Mouse (Mus musculus): ENCODE data around the gene Fkbp6. TPM values are rescaled to one million over a fixed set of nuclear protein-coding genes. Genes with fewer than 3 reads are reported as not detected.

Fkbp6 gene
- polyA plus RNA-seq, 1 experiment from 2014 or later, result not detected

GRCm38 (mm10) chr5:135368312-135368711 lies 18.5 kb upstream of the Fkbp6 start:
- no peak overlapping the region for H3K9ac ChIP-seq
- no peak overlapping the region for H3K4me3 ChIP-seq (ENCODE audit: low read depth, low read length)
- H3K4me2 ChIP-seq, result no peak overlapping the region
- no peak for TF ChIP-seq CTCF (IDR thresholded peaks at IDR 0.05; ENCODE audit: low read depth)
- H3K4me1 ChIP-seq (ENCODE audit: insufficient read depth), result 0 out of 2 replicates have a peak, but pooled peaks cover 5% of the 10 kb centered on the region
- ATAC-seq (ENCODE audit: insufficient read depth), result no peak
- no peak overlapping the region for H3K27ac ChIP-seq (ENCODE audit: low read depth)
- no peak for DNase-seq
- peaks cover 19% of the 10 kb centered on the region for H3K36me3 ChIP-seq (ENCODE audit: insufficient read depth)
- 81% methylated on average over 6 of the region's 6 CpGs for WGBS
- no peaks in the 10 kb centered on the region for H3K9me3 ChIP-seq (ENCODE audit: low read depth, low read length)
- H3K27me3 ChIP-seq (ENCODE audit: insufficient read depth, low read length), result no peaks in the 10 kb centered on the region

- ATAC-seq (ENCODE audit: insufficient read depth) (no peak), DNase-seq (peak; percentile 52)
- Histone ChIP-seq H3K4me3 (ENCODE audit: low read depth, low read length) (no peak overlapping the region), H3K9me3 (ENCODE audit: low read depth, low read length) (no peaks in the 10 kb centered on the region), H3K4me2 (no peak overlapping the region), H3K36me3 (ENCODE audit: insufficient read depth) (peaks cover 15% of the 10 kb centered on the region), H3K27ac (ENCODE audit: low read depth) (no peak overlapping the region), H3K4me1 (ENCODE audit: insufficient read depth) (0 out of 2 replicates have a peak, but pooled peaks cover 5% of the 10 kb centered on the region), H3K27me3 (ENCODE audit: insufficient read depth, low read length) (no peaks in the 10 kb centered on the region), H3K9ac (no peak overlapping the region)
- TF ChIP-seq CTCF (IDR thresholded peaks at IDR 0.05; ENCODE audit: low read depth), result peak; percentile 53
- WGBS, result 51% methylated on average over 6 of the region's 6 CpGs
Observed at GRCm38 (mm10) chr5:135367841-135368240, 18.0 kb upstream of the Fkbp6 start.

DNA sequence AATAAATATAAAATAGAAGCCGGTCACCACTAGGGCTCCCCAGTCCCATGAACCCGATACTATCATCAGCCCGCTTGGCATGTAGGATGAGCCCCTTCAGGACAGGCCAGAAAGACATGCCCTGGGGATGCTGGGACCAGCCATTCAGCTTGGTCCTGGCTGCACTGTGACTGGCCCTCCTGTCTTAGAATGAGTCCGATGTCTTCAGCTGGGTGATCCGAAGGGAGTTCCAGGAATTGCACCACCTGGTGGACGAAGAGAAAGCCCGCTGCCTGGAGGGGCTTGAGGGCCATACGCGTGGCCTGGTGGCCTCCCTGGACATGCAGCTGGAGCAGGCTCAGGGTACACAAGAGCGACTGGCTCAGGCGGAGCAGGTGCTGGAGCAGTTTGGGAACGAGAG lies 13.7 kb upstream of the Fkbp6 start:
- Histone ChIP-seq H3K4me3 (ENCODE audit: low read depth, low read length) (no peak overlapping the region), H3K27ac (ENCODE audit: low read depth) (no peak overlapping the region), H3K9ac (no peak overlapping the region), H3K36me3 (ENCODE audit: insufficient read depth) (no peaks in the 10 kb centered on the region), H3K4me2 (no peak overlapping the region), H3K27me3 (ENCODE audit: insufficient read depth, low read length) (no peaks in the 10 kb centered on the region), H3K4me1 (ENCODE audit: insufficient read depth) (no peaks in the 10 kb centered on the region), H3K9me3 (ENCODE audit: low read depth, low read length) (no peaks in the 10 kb centered on the region)
- peak; percentile 75 for TF ChIP-seq CTCF (IDR thresholded peaks at IDR 0.05; ENCODE audit: low read depth)
- DNase-seq, result peak; percentile 78
- 27% methylated on average over 12 of the region's 12 CpGs for WGBS
- ATAC-seq (ENCODE audit: insufficient read depth), result peak; percentile 54; the same call in 1 of the 2 replicates

DNA sequence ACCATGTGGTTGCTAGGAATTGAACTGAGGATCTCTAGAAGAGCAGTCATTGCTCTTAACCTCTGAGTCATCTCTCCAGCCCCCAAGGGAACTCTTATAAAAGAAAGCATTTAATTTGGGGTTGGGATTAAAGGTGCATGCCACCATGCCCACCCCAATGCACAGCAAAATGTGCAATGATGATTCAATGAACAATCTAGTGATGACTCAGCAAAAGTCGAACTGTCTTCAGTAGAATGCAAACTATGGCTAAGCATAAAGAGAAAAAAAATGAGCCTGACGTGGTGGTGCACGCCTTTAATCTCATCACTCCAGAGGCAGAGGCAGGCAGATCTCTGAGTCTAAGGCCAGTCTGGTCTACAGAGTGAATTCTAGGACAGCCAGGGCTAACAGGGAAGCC lies 12.7 kb upstream of the Fkbp6 start:
- H3K4me2 ChIP-seq, result no peak overlapping the region
- H3K9ac ChIP-seq, result no peak overlapping the region
- H3K36me3 ChIP-seq (ENCODE audit: insufficient read depth), result no peaks in the 10 kb centered on the region
- H3K9me3 ChIP-seq (ENCODE audit: low read depth, low read length), result peaks cover 2% of the 10 kb centered on the region
- no peak overlapping the region for H3K4me3 ChIP-seq (ENCODE audit: low read depth, low read length)
- 85% methylated on average over 3 of the region's 3 CpGs for WGBS
- DNase-seq (no peak), ATAC-seq (ENCODE audit: insufficient read depth) (no peak)
- H3K4me1 ChIP-seq (ENCODE audit: insufficient read depth), result no peaks in the 10 kb centered on the region
- H3K27ac ChIP-seq (ENCODE audit: low read depth), result no peak overlapping the region
- no peak for TF ChIP-seq CTCF (IDR thresholded peaks at IDR 0.05; ENCODE audit: low read depth)
- H3K27me3 ChIP-seq (ENCODE audit: insufficient read depth, low read length), result no peaks in the 10 kb centered on the region

DNA sequence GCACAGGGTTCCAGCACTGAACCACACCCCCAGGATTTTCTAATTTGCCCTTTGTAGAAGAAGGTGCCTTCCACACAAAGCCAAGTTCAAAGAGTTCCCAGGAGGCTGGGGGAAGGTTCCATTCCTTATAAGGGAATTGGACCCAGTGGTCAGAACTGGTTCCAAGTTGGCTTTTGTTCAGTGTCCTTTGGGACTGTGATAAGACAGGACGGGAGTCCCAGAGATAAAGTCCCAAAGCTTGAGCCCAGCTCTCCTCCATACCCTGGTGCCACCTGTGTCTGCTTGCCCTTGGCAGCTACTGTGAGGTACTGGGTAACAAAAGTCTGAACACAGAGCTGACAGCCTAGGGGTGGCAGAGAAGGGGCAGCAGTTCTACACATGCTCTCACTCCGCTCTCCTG lies 9.9 kb upstream of the Fkbp6 start:
- H3K4me3 ChIP-seq (ENCODE audit: low read depth, low read length), result no peak overlapping the region
- DNase-seq (no peak), ATAC-seq (ENCODE audit: insufficient read depth) (no peak)
- no peak overlapping the region for H3K27ac ChIP-seq (ENCODE audit: low read depth)
- no peaks in the 10 kb centered on the region for H3K36me3 ChIP-seq (ENCODE audit: insufficient read depth)
- no peak overlapping the region for H3K4me2 ChIP-seq
- H3K4me1 ChIP-seq (ENCODE audit: insufficient read depth), result no peaks in the 10 kb centered on the region
- 85% methylated on average over 2 of the region's 2 CpGs for WGBS
- peaks cover 4% of the 10 kb centered on the region for H3K9me3 ChIP-seq (ENCODE audit: low read depth, low read length)
- no peaks in the 10 kb centered on the region for H3K27me3 ChIP-seq (ENCODE audit: insufficient read depth, low read length)
- TF ChIP-seq CTCF (IDR thresholded peaks at IDR 0.05; ENCODE audit: low read depth), result no peak
- no peak overlapping the region for H3K9ac ChIP-seq

GRCm38 (mm10) chr5:135357556-135357955 lies 7.7 kb upstream of the Fkbp6 start:
- no peak overlapping the region for H3K27ac ChIP-seq (ENCODE audit: low read depth)
- H3K9ac ChIP-seq, result no peak overlapping the region
- no peaks in the 10 kb centered on the region for H3K27me3 ChIP-seq (ENCODE audit: insufficient read depth, low read length)
- peak; percentile 22 for DNase-seq
- H3K9me3 ChIP-seq (ENCODE audit: low read depth, low read length), result peaks cover 4% of the 10 kb centered on the region
- no peaks in the 10 kb centered on the region for H3K36me3 ChIP-seq (ENCODE audit: insufficient read depth)
- no peak for ATAC-seq (ENCODE audit: insufficient read depth)
- no peak overlapping the region for H3K4me3 ChIP-seq (ENCODE audit: low read depth, low read length)
- WGBS, result 82% methylated on average over 2 of the region's 2 CpGs
- no peaks in the 10 kb centered on the region for H3K4me1 ChIP-seq (ENCODE audit: insufficient read depth)
- no peak for TF ChIP-seq CTCF (IDR thresholded peaks at IDR 0.05; ENCODE audit: low read depth)
- no peak overlapping the region for H3K4me2 ChIP-seq

DNA sequence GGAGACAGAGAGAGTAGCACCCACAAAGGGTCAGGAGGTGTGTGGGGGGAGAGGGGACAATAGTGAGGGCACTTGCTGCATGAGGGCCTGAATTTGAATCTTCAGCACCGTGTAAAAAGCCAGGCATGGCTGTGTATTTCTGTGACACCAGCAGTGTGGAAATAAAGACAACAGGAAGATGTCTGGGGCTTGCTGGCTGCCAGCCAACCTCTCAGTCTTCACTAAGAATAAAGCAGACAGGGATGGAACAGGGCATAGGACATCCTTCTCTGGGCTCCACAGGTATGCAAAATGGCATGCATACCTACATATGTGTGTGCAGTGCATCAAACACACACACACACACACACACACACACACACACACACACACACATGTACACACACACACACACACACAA lies 6.2 kb upstream of the Fkbp6 start:
- H3K4me1 ChIP-seq (ENCODE audit: insufficient read depth), result no peaks in the 10 kb centered on the region
- H3K9ac ChIP-seq, result no peak overlapping the region
- H3K4me2 ChIP-seq, result no peak overlapping the region
- H3K27ac ChIP-seq (ENCODE audit: low read depth), result no peak overlapping the region
- H3K36me3 ChIP-seq (ENCODE audit: insufficient read depth), result no peaks in the 10 kb centered on the region
- H3K9me3 ChIP-seq (ENCODE audit: low read depth, low read length), result peaks cover 4% of the 10 kb centered on the region
- 31% methylated on average over 1 of the region's 1 CpGs for WGBS
- ATAC-seq (ENCODE audit: insufficient read depth), result no peak
- H3K27me3 ChIP-seq (ENCODE audit: insufficient read depth, low read length), result no peaks in the 10 kb centered on the region
- TF ChIP-seq CTCF (IDR thresholded peaks at IDR 0.05; ENCODE audit: low read depth), result no peak
- DNase-seq, result peak; percentile 60
- no peak overlapping the region for H3K4me3 ChIP-seq (ENCODE audit: low read depth, low read length)

GRCm38 (mm10) chr5:135353564-135353963 lies 3.7 kb upstream of the Fkbp6 start:
- no peak overlapping the region for H3K4me2 ChIP-seq
- DNase-seq, result peak; percentile 26
- 19% methylated on average over 20 of the region's 20 CpGs for WGBS
- peak; percentile 59 for TF ChIP-seq CTCF (IDR thresholded peaks at IDR 0.05; ENCODE audit: low read depth)
- H3K27ac ChIP-seq (ENCODE audit: low read depth), result no peak overlapping the region
- H3K4me1 ChIP-seq (ENCODE audit: insufficient read depth), result no peaks in the 10 kb centered on the region
- ATAC-seq (ENCODE audit: insufficient read depth), result no peak
- no peak overlapping the region for H3K9ac ChIP-seq
- no peak overlapping the region for H3K4me3 ChIP-seq (ENCODE audit: low read depth, low read length)
- H3K36me3 ChIP-seq (ENCODE audit: insufficient read depth), result no peaks in the 10 kb centered on the region
- no peaks in the 10 kb centered on the region for H3K27me3 ChIP-seq (ENCODE audit: insufficient read depth, low read length)
- H3K9me3 ChIP-seq (ENCODE audit: low read depth, low read length), result peaks cover 9% of the 10 kb centered on the region

All from lung, embryonic 14.5 days (tissue).